Comparison of ENCODE assay signal across 9 mouse cellular contexts in genomic region chr7:75655180-75656074, GRCm38 (mm10).
DNase-seq lines count a peak whose midpoint lies in the region; ATAC-seq lines count a peak whose summit lies in the region.
"Had no signal": no experiment of that assay in that cellular context is flagged by ENCODE, and none has a peak within 500 bp of the region (broad histone marks: within the 10 kb centered on the region; RNA-seq: fewer than 3 reads in every experiment).

No protein-coding gene starts in this region.

- WGBS in lung, embryonic 16.5 days = 72% methylated on average over 11 of the region's 11 CpGs

- H3K4me3 ChIP-seq in lung, embryonic 16.5 days (ENCODE audit: low read length) = peak overlapping the region; percentile 12; the same call in 1 of the 2 replicates
- H3K4me3 ChIP-seq in erythroblast, embryonic 14.5 days (replicated peaks) = peak overlapping the region; percentile 64
- H3K4me3 ChIP-seq: forebrain, embryonic 15.5 days had no signal

- H3K4me2 ChIP-seq in lung, embryonic 16.5 days (ENCODE audit: low read depth, low read length) = peak overlapping the region; percentile 18; the same call in 1 of the 2 replicates
- H3K4me2 ChIP-seq: forebrain, embryonic 15.5 days had no signal

- no peaks in the 10 kb centered on the region for H3K27me3 ChIP-seq in lung, embryonic 16.5 days (ENCODE audit: control insufficient read depth, insufficient read depth, low read depth, low read length)
- H3K27me3 ChIP-seq in erythroblast, embryonic 14.5 days (ENCODE audit: control insufficient read depth) = no peaks in the 10 kb centered on the region
- H3K27me3 ChIP-seq: forebrain, embryonic 15.5 days had no signal

- H3K36me3 ChIP-seq in lung, embryonic 16.5 days (ENCODE audit: control insufficient read depth, insufficient read depth, low read length) = no peaks in the 10 kb centered on the region
- H3K36me3 ChIP-seq in erythroblast, embryonic 14.5 days (ENCODE audit: control insufficient read depth) = peaks cover 28% of the 10 kb centered on the region
- H3K36me3 ChIP-seq: forebrain, embryonic 15.5 days had no signal

- no peaks in the 10 kb centered on the region for H3K9me3 ChIP-seq in lung, embryonic 16.5 days (ENCODE audit: control insufficient read depth, low read length)
- no peaks in the 10 kb centered on the region for H3K9me3 ChIP-seq in erythroblast, embryonic 14.5 days (ENCODE audit: control insufficient read depth, low read length)
- H3K9me3 ChIP-seq: forebrain, embryonic 15.5 days had no signal

- H3K4me1 ChIP-seq in lung, embryonic 16.5 days (replicated peaks; ENCODE audit: control insufficient read depth, insufficient read depth, low read length) = peaks cover 9% of the 10 kb centered on the region; the same call in 1 of the 2 replicates
- peaks cover 42% of the 10 kb centered on the region for H3K4me1 ChIP-seq in erythroblast, embryonic 14.5 days (ENCODE audit: control insufficient read depth)
- H3K4me1 ChIP-seq: forebrain, embryonic 15.5 days had no signal

- peak; percentile 85 for DNase-seq in heart, adult 11 months
- no peak for DNase-seq in heart, postnatal 25 days (ENCODE audit: low spot score)
- DNase-seq in lung, postnatal 25 days (ENCODE audit: low spot score) = no peak
- DNase-seq in naive thymus-derived CD4-positive, alpha-beta T cell, adult 2 months (ENCODE audit: low read depth) = peak; percentile 75
- DNase-seq in embryo, embryonic 11 days = no peak
- DNase-seq in frontal cortex, postnatal 36 days (ENCODE audit: low spot score in 2 of 2) = no peak

- H3K27ac ChIP-seq in lung, embryonic 16.5 days (ENCODE audit: low read length) = no peak overlapping the region
- H3K27ac ChIP-seq: forebrain, embryonic 15.5 days had no signal

- no peak overlapping the region for H3K9ac ChIP-seq in lung, embryonic 16.5 days (ENCODE audit: low read length)
- H3K9ac ChIP-seq: forebrain, embryonic 15.5 days had no signal

- intact Hi-C loops in heart, postnatal 25 days (cut with DNase I) = no loop called here

- no peak for ATAC-seq in lung, embryonic 16.5 days (ENCODE audit: low read depth)
- ATAC-seq: forebrain, embryonic 15.5 days had no signal

Comparison
In these comparisons a context has a peak if more than half of its experiments do, and no peak if none do; other contexts are left out.
1. DNase-seq: peak in heart, adult 11 months (single experiment) and naive thymus-derived CD4-positive, alpha-beta T cell, adult 2 months (single experiment); none in heart, postnatal 25 days (single experiment), lung, postnatal 25 days (single experiment), embryo, embryonic 11 days (single experiment) and frontal cortex, postnatal 36 days (0 of 2).